Mouse (Mus musculus) midbrain, embryonic 16.5 days (tissue): ENCODE data around the gene Ptpro. TPM values are rescaled to one million over a fixed set of nuclear protein-coding genes. Genes with fewer than 3 reads are reported as not detected.

ENCODE experiments used
- ATAC-seq: fragments of 200-750 bp; cut with Nextera tagmentation; 2 replicates; pipeline ENCODE4 v1.8.0; 2017; ENCODE audit warnings: moderate TSS enrichment
- H3K27ac ChIP-seq: fragments of 300-500 bp; sonication (generic); 2 replicates; pipeline ENCODE4 v1.5.1; 2014; ENCODE audit warnings: mild to moderate bottlenecking, low read length, mixed read lengths
- H3K27me3 ChIP-seq: fragments of 300-500 bp; sonication (generic); 2 replicates; pipeline ENCODE4 v1.6.1; 2014; ENCODE audit warnings: low read depth, low read length, mixed read lengths; ENCODE audit not compliant: control insufficient read depth, insufficient read depth
- H3K36me3 ChIP-seq: fragments of 300-500 bp; sonication (generic); 2 replicates; pipeline ENCODE4 v1.6.1; 2014; ENCODE audit warnings: mild to moderate bottlenecking, low read length, moderate library complexity, mixed read lengths; ENCODE audit not compliant: control insufficient read depth, insufficient read depth
- H3K4me1 ChIP-seq: fragments of 300-500 bp; sonication (generic); 2 replicates; pipeline ENCODE4 v1.6.1; 2014; ENCODE audit warnings: mild to moderate bottlenecking, low read length, mixed read lengths; ENCODE audit not compliant: control insufficient read depth, insufficient read depth
- H3K4me2 ChIP-seq: fragments of 300-500 bp; sonication (generic); 2 replicates; pipeline ENCODE4 v1.6.1; 2014; ENCODE audit warnings: mild to moderate bottlenecking, low read length, mixed read lengths
- H3K4me3 ChIP-seq: fragments of 300-500 bp; sonication (generic); 2 replicates; pipeline ENCODE4 v1.5.1; 2014; ENCODE audit warnings: low read depth, mild to moderate bottlenecking, low read length, moderate library complexity, mixed read lengths
- H3K9ac ChIP-seq: fragments of 300-500 bp; sonication (generic); 2 replicates; pipeline ENCODE4 v1.6.1; 2014; ENCODE audit warnings: low read depth, low read length, mixed read lengths
- H3K9me3 ChIP-seq: fragments of 300-500 bp; sonication (generic); replicated peaks from 2 replicates; pipeline ENCODE4 v1.6.1; 2014; ENCODE audit warnings: mild to moderate bottlenecking, low read length, mixed read lengths; ENCODE audit not compliant: control insufficient read depth, poor library complexity, severe bottlenecking
- whole genome bisulfite sequencing: fragments of 180-500 bp; shearing (Covaris S2); extraction: QIAGEN DNeasy Blood & Tissue Kit; methylation state at CpG from one replicate; pipeline ENCODE4 v1.1.7; 2014; 5-methylcytosine and 5-hydroxymethylcytosine counted together
- polyA plus RNA-seq: library from polyadenylated mRNA; unstranded; fragments of >200 nt; fragmentation: Nextera tagmentation; extraction: Ambion mirVana; gene quantifications from 2 replicates; pipeline ENCODE4 v1.2.1, GENCODE M21; 2015

Gene Ptpro
- polyA plus RNA-seq, 1 experiment from 2014 or later, result 73.7 TPM

- H3K4me2 ChIP-seq, result no peak overlapping the region
- H3K9ac ChIP-seq, result no peak overlapping the region
- H3K4me1 ChIP-seq, result no peaks in the 10 kb centered on the region
- no peak for ATAC-seq
- 92% methylated on average over 14 of the region's 14 CpGs for WGBS
- no peak overlapping the region for H3K27ac ChIP-seq
- no peaks in the 10 kb centered on the region for H3K27me3 ChIP-seq
- H3K36me3 ChIP-seq, result no peaks in the 10 kb centered on the region
- no peak overlapping the region for H3K4me3 ChIP-seq
- H3K9me3 ChIP-seq, result no peaks in the 10 kb centered on the region
Measured at GRCm38 (mm10) chr6:137490115-137490514, 238.0 kb downstream of the Ptpro start.

- H3K9ac ChIP-seq, result no peak overlapping the region
- H3K27ac ChIP-seq, result no peak overlapping the region
- H3K4me3 ChIP-seq, result no peak overlapping the region
- no peaks in the 10 kb centered on the region for H3K27me3 ChIP-seq
- no peaks in the 10 kb centered on the region for H3K9me3 ChIP-seq
- no peak for ATAC-seq
- H3K4me2 ChIP-seq, result no peak overlapping the region
- no peaks in the 10 kb centered on the region for H3K36me3 ChIP-seq
- WGBS, result 91% methylated on average over 2 of the region's 2 CpGs
- no peaks in the 10 kb centered on the region for H3K4me1 ChIP-seq
Measured at GRCm38 (mm10) chr6:137491659-137492058, 239.5 kb downstream of the Ptpro start.

GRCm38 (mm10) chr6:137492582-137492981, 240.5 kb downstream of the Ptpro start:
- H3K27ac ChIP-seq, result no peak overlapping the region
- H3K4me3 ChIP-seq, result no peak overlapping the region
- WGBS, result 94% methylated on average over 4 of the region's 4 CpGs
- no peaks in the 10 kb centered on the region for H3K4me1 ChIP-seq
- no peaks in the 10 kb centered on the region for H3K27me3 ChIP-seq
- H3K36me3 ChIP-seq, result no peaks in the 10 kb centered on the region
- no peaks in the 10 kb centered on the region for H3K9me3 ChIP-seq
- no peak overlapping the region for H3K9ac ChIP-seq
- no peak for ATAC-seq
- no peak overlapping the region for H3K4me2 ChIP-seq

DNA sequence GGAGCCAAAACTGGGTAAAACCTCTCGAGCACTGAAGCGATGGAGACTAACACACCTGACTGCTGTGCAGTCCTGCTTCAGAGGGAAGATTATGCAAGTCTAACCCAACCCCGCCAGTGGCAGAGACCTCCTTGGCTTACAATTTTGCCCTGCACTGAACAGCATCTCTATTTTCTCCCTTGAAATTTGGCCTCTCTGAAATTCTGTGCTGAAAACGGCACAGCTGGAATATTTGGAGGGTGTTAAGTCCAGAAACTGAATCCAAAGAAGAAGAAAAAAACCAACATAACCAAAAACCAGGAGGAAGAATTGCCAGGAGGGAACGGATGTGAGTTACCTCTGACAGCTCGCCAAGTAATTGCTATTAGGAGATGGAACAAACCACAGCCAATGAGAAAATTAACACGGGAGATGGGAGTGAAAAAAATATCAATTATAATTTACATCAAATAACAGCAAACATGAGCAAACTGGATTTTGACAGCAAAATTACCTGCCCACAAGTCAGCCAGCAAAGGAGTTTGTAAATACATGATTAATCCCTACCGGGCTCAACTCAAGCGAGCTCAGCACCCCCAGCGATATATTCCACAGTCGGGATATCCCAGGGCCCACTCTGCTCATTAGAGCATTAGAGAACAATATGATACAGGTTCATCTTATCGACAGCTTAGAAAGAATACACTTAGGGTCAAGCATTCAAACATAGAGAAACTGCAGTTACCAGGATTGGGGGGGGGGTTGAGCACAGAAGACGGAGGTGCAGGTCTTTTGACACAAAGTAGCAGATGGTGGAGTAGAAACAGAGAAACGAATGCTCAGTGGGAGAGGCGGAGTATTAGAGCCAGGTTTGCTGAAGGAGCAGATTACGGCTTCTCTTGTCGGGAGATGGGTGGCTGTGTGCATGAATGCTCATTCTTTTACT, 241.4 kb downstream of the Ptpro start:
- Histone ChIP-seq H3K27me3 (no peaks in the 10 kb centered on the region), H3K9me3 (no peaks in the 10 kb centered on the region), H3K9ac (no peak overlapping the region), H3K4me2 (no peak overlapping the region), H3K4me3 (no peak overlapping the region), H3K36me3 (no peaks in the 10 kb centered on the region), H3K27ac (no peak overlapping the region), H3K4me1 (no peaks in the 10 kb centered on the region)
- ATAC-seq, result no peak
- WGBS, result 76% methylated on average over 17 of the region's 17 CpGs

- no peaks in the 10 kb centered on the region for H3K4me1 ChIP-seq
- no peak for ATAC-seq
- H3K9ac ChIP-seq, result no peak overlapping the region
- no peak overlapping the region for H3K4me2 ChIP-seq
- H3K27ac ChIP-seq, result no peak overlapping the region
- no peaks in the 10 kb centered on the region for H3K9me3 ChIP-seq
- H3K36me3 ChIP-seq, result no peaks in the 10 kb centered on the region
- no peak overlapping the region for H3K4me3 ChIP-seq
- no peaks in the 10 kb centered on the region for H3K27me3 ChIP-seq
Measured at GRCm38 (mm10) chr6:137494136-137494475, 242.0 kb downstream of the Ptpro start.

- no peak overlapping the region for H3K27ac ChIP-seq
- ATAC-seq, result no peak
- H3K36me3 ChIP-seq, result no peaks in the 10 kb centered on the region
- H3K9me3 ChIP-seq, result no peaks in the 10 kb centered on the region
- H3K4me3 ChIP-seq, result no peak overlapping the region
- H3K4me1 ChIP-seq, result no peaks in the 10 kb centered on the region
- no peaks in the 10 kb centered on the region for H3K27me3 ChIP-seq
- 59% methylated on average over 1 of the region's 1 CpGs for WGBS
- H3K9ac ChIP-seq, result no peak overlapping the region
- H3K4me2 ChIP-seq, result no peak overlapping the region
Measured at GRCm38 (mm10) chr6:137494801-137495200, 242.7 kb downstream of the Ptpro start.

- WGBS, result 58% methylated on average over 6 of the region's 6 CpGs
- ATAC-seq, result no peak
- H3K9ac ChIP-seq, result no peak overlapping the region
- H3K4me3 ChIP-seq, result no peak overlapping the region
- H3K4me1 ChIP-seq, result no peaks in the 10 kb centered on the region
- H3K27me3 ChIP-seq, result no peaks in the 10 kb centered on the region
- no peaks in the 10 kb centered on the region for H3K9me3 ChIP-seq
- no peaks in the 10 kb centered on the region for H3K36me3 ChIP-seq
- no peak overlapping the region for H3K4me2 ChIP-seq
- no peak overlapping the region for H3K27ac ChIP-seq
Measured at GRCm38 (mm10) chr6:137495233-137495632, 243.1 kb downstream of the Ptpro start.

- H3K4me1 ChIP-seq, result no peaks in the 10 kb centered on the region
- H3K4me3 ChIP-seq, result no peak overlapping the region
- H3K9me3 ChIP-seq, result no peaks in the 10 kb centered on the region
- H3K27ac ChIP-seq, result no peak overlapping the region
- H3K36me3 ChIP-seq, result no peaks in the 10 kb centered on the region
- 100% methylated on average over 2 of the region's 2 CpGs for WGBS
- no peak overlapping the region for H3K9ac ChIP-seq
- no peak overlapping the region for H3K4me2 ChIP-seq
- no peaks in the 10 kb centered on the region for H3K27me3 ChIP-seq
- peak; percentile 28; the same call in 1 of the 2 replicates for ATAC-seq
Measured at GRCm38 (mm10) chr6:137496562-137496961, 244.4 kb downstream of the Ptpro start.

DNA sequence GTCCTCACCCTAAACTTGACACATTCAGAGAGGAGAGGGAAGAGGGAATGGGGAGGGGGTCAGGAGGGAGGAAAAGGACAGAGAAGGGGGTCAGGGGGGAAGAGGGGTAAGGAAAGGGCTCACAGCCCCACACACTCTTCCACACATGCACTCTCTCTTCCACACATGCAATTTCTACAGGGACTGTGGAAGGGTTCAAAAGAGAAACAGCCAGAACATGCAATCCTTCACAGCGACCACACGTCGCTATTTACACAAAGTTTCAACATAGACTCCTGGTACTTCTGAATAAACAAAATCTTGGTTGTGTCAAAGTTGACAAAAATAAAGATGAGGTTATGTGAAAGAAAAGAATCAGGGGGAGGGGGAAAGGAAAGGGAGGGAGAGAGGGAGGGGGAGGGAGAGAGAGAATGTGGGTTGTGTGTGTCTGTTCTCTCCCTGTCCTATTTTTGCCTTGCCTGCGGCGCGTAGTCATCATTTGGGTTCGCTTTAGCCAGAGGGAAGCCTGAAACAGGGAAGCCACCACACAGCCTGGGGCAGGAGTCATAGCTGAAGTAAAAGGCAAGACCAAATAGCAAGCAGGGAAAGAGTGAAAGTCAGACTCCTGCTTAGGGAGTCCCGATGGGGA, 245.2 kb downstream of the Ptpro start:
- H3K9me3 ChIP-seq, result no peaks in the 10 kb centered on the region
- no peak overlapping the region for H3K4me2 ChIP-seq
- H3K36me3 ChIP-seq, result no peaks in the 10 kb centered on the region
- no peak for ATAC-seq
- H3K4me3 ChIP-seq, result no peak overlapping the region
- WGBS, result 90% methylated on average over 8 of the region's 8 CpGs
- no peak overlapping the region for H3K9ac ChIP-seq
- H3K4me1 ChIP-seq, result no peaks in the 10 kb centered on the region
- H3K27ac ChIP-seq, result no peak overlapping the region
- H3K27me3 ChIP-seq, result no peaks in the 10 kb centered on the region
